Mouse (Mus musculus): ENCODE measurements around the gene Stx2.
"Not testable (repeated sequence)": the region's sequence is repeated elsewhere in the genome, so short reads cannot be mapped to it uniquely, and the experiment has no call there.

The Stx2 gene

DNA sequence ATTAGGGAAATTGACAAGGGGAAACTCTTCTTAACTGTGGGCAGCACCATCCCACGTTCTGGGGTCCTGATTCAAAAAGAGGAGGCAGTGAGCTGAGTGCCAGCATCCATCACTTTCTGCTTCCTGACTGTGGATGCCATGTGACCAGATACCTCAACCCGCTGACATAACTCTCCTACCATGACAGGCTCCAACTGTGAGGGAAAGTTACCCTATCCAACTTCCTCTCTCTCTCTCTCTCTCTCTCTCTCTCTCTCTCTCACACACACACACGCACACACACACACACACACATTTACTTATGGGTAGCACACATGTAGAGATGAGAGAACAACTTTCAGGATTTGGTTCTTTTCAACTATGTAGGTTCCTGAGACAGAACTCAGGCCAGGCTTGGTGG is 1.2 kb upstream of the Stx2 start:
- DNase-seq, result no peak

DNA sequence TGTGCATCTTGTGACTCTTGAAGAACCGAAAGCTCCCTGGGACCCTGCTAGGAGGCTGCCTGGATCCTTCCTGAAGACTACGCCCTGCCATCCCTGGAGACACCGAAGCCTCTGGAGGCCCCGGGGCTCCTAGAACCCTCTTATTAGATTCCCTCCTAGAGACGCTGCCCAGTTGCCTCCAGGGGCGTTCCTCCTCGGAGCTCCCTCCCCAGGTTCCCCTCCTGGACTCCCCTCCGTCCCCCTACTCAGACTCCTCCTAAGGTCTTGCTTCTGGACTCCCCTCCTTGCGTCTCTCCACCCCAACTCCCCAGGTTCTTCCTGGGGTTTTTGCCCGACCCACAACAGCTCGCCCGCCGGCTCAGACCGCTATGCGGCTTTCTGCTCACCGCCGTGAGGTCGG is 366 bp downstream of the Stx2 start:
- DNase-seq, result no peak

DNA sequence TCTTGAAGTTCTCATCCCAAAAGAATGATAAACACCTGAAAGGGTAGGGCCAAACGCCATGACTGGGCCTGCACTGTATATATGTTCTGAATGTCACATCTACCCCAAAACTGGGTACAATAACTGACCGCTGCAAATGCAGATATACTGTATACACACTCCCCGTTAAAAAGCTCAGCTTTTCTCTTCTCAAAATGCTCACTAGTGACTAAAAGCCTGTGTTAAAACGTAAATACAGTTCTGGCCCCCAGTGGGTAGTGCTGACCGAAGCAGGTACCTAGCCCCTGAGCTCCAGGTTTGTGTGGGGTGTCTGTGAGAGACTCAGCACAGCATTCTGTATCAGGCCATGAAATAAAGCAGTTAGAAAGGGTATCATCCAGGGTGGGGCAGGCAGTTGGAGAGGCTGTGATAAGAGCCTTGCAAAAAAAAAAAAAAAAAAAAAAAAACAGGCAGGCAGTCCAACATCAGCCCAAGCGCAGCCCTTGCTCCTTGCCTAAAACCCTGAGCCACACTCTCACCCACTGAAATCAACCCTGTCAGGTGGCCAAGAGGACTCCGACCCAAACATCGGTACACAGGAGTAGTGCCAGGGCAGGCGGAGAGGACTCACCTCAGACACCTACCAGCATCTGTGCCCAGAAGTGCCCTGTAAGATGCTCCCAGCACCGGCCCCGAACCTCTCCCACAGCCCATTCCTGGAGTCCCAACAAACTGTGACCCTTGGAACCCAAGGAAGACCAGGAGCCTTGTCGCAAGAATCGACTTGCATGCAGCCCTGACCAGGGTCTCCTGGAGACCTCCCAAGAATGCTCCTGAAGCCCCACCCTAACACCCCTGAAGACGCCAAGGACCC is 1.0 kb downstream of the Stx2 start:
- DNase-seq, result peak; percentile 53 to 62

DNA sequence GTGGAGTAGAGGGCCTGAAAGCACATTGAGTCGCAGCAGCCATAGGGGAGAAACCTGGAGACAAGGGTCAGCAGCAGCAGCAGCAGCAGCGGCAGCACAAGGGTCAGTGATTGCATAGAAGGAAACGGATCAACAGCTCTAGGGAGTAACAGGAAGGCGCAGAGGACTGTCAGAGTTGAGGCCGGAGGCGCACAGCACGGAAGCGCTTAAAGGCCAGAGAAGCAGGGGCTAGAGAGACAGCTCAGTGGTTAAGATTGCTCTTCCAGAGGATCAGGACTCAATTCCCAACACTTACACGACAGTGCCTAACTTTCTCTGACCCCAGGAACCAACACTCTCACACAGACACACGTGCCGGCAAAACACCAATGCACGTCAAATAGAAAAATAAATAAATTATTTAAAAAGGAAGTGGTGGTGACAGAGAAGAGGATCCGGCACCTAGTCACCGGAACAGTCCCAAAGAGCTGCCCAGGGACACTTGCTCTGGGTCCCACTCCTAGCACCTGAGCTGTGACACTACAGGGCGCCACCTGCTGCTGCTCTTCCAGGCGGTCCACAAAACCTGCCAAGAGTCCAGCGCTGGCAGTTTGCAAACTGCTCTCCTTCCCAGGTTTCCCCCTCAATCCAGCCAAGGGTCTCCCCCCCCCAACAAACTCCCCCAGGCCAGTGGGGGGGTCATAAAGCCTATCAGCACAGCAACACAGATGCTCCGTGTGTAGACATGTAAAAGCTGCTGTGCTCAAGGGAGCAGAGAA is 2.2 kb downstream of the Stx2 start:
- peak; percentile 26 to 30 for DNase-seq

DNA sequence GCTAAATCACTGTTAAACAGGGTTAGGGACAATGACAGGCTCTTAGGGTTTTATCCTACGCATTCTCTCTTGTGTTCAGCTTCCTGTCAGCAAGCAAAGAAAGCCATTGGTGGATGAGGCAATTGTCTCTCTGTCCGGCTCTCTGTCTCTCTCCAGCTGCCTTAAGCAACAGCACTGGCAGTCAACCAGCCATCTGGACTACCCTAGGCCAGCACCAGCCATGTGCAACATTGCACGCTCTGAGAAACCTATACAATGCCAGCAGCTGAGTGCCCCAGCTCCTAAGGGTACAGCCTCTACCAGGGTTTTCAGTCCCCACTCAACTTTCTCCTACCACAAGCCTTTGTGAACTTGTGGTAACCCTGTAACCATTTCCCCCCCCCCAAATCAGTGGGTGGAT is 3.0 kb downstream of the Stx2 start:
- DNase-seq, result no peak

DNA sequence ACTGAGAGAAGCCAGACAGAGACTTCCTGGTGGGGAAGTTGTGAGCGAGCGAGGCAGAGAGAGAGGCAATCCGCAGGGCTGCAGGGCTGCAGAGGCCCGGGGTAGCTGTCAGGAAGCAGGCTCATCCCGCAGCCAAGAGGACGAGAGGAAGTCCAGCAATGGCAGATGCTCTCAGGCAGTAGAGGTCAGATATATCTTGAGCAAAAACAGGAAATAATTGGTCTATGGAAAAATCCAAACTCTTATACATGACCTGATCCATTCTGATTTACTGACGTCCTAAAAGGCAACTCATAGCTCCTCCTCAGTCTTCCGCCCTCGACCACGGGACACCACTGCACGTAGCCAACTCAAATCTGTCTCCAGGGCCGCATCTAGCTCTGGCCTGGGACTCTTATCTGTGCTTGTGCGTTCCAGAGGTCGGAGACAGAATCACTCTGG is 5.8 kb downstream of the Stx2 start:
- DNase-seq, result peak; percentile 26 to 29

DNA sequence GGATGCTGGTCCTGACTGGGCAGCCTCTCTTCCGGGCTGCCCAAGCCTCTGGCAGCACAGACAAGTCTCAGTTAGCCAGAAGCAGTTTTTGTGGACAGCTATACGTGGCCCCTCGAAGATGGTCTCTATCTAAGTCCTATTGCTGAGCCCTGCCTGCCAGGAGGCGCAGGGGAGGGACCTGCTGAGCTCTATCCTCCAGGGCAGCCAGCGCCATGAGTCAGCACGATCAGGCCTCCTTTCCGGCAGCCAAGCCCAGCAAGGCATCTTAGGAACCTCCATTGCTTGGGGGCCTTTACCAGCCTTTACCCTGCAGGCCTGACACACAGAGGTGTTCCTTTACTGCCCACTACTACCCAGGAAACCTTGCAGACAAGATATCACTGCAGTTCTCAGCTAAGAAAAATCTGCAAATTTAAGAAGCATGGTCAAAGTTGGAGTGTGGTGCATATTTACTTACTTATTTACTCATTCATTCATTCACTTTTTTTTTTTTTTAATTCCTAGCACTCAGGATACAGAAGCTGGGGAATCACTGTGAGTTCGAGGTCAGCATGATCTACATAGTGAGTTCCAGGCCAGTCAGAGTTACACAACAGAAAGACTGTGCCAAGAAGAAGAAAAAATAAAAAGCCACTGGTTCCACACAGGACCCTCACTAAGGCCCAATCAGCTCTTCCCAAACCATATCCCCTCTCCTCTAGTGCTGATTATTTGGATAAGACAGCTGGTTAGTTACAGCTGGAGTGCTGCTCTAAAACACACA is 7.5 kb downstream of the Stx2 start:
- DNase-seq, result no peak

DNA sequence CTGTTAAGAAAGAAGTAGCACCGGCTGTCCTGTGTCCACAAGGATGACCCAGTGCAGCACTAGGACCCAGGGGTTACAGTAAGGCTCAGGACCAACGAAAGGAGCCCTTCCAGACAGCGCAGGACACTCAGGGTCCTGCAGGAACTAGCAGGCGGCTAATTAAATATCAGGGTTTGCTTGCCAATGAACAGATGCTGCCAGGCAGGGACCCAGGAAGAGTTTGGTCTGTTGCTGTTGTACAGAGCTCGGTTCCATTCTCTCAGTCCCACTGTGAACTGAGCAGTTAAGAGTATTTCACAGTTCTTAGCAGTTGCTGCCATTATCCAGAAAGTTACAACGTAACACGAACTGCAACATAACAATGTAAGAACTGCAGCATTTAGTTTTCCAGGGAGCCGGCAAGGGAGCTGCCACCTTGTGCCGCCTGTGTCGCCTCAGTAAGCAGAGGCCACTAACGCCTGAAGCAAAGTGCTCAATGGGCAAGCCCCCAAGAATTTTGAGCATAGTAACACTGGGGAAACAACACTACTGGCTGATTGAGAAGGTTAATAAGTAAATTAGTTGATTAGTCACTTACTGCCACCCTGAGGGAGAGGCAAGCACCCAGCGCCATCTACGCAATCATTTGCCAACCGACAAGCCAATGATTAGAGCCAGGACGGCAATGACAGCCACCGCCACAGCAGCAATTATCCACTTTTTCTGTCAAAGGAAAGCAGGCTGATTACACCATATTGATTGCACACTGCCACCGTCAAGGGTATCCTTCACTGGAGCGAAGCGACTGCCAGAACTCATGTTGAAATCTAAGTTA is 21.0 kb downstream of the Stx2 start:
- peak; percentile 71 to 79 for DNase-seq

DNA sequence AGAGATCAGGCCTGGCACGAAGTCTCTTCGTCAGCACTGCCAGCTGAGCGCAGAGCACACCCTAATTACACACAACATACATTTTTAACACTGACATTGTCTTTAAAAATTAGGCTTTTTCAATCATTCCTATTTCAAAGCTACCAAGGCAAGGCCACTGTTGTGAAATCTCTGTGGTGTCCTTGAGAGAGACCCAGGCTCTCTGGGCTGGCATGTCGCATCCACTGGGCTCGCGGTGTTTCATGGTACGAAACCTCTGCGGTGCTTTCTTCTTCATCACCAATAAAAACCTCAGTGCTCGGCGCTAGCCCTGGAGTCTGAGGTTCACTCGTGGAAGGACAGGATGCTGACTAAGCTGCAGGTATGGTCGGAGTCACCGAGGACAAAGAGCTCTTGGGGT is 22.4 kb downstream of the Stx2 start:
- no peak for DNase-seq

DNA sequence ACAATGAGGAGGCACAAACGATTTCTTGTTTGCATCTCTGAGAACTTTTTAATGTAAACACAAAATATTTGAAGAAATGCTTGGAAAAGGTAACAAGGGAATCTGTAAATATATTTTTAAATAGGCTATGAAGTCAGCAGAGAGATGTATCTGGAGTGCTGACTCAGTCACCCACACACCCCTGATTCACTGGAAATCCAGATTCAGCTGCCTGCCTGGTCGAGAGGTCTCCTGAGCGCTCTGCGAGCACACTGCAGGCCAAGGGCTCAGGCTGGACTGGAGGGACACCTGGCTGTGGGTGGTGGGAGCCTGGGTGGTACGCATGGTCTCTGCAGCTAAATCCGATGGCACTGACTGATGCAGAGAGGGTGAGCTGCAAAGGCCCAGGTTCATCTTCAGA is 23.8 kb downstream of the Stx2 start:
- DNase-seq, result no peak

DNA sequence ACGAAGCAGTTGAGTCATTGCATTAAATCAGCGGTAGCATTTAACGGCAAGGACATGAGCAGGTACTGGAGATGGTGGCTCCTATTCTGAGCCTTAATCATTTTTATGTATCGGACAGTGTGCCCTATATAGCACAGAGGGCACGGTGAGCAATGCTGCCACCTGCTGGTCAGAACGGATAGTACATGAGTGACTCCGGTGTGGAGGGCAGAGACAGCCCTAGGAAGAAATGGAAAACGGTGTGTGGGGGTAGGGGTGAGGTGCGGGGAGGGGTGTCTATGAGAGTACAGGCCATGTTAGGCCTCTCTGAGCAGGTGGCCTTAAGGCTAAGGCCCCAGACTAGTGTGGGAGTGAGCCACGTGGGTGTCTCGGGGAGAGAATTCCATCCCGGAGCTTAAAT is 26.8 kb downstream of the Stx2 start:
- peak in 1 of 2 experiments; percentile 71 for DNase-seq

DNA sequence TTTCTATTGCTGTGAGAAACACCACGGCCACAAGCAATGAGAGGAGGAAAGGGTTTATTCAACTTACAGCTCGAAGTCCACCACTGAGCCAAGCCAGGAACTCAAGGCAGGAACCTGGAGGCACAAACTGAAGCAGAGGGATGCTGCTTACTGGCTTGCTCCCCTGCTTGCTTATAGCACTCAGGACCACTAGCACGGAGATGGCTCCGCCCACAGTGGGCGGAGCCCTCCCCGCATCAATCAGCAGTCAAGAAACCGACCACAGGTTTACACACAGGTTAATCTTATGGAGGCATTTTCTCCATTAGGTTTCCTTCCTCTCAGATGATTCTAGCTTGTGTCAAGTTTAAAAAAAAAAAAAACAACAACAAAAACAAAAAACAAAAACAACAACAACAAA is 27.5 kb downstream of the Stx2 start:
- no peak for DNase-seq

DNA sequence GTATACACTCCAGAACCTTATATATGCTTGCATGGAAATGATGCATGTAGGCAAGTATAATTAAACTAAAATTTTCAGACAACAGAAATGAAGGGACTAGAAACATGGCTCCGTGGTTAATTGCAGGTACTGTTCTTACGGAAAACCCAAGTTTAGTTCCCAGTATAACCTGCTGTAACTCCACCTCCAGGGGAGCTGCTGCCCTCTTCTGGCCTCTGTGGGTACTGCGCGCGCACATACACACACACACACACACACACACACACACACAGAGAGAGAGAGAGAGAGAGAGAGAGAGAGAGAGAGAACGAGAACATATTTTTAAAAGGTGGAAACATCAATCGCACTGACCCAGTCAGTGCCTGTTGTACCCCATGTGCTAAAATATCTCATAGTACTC is 29.4 kb downstream of the Stx2 start:
- DNase-seq, result no peak

DNA sequence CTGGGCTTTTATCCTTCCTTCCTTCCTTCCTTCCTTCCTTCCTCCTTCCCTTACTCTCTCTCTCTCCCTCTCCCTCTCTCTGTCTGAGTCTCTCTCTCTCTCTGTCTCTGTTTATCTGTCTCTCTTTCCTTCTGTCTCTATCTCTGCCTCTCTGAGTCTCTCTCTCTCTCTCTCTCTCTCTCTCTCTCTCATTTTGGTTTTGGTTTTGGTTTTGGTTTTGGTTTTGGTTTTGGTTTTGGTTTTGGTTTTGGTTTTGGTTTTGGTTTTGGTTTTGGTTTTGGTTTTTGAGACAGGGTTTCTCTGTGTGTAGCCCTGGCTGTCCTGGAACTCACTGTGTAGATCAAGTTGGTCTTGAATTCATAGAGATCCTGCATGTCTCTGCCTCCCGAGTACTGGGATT is 30.9 kb downstream of the Stx2 start:
- DNase-seq, result not testable (repeated sequence)

DNA sequence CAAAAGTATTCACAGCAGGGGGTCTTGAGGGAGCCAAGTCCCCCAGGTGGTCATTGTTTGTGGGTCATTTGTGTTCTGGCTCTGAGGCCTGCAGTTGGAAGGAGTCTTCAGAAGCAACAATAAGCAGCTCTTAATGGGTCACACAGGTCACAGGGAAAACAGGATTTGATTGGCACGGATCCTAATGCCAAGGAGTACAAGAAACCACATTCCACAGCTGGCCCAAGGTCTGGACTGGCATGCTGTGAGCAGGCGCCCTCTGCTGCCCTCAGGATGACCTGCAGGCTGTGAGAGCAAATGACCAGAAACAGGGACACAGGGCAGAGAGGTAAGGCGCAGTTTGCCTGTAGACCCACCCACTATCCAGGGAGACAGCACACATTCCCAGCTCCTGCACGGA is 32.1 kb downstream of the Stx2 start:
- peak; percentile 58 to 59 for DNase-seq

DNA sequence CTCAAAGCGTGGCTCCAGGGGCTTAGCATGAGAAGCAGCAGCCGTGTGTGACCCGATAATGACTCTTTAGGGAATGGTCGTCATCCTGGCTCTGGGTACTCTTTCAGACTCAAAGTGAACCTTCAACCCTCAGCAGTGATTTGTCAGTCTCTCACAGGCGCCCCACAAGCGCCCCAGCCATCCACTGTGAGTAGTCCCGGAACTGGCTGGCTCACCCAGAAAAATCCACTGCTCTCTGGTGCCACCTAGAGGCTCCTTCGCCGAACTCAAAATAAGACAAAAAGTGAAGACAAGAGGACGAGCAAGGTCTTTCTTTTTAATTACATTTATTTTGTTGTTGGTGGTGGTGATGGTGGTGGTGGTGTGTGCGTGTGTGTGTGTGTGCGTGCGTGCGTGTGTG is 37.1 kb downstream of the Stx2 start:
- peak in 1 of 2 experiments; percentile 68 for DNase-seq

DNA sequence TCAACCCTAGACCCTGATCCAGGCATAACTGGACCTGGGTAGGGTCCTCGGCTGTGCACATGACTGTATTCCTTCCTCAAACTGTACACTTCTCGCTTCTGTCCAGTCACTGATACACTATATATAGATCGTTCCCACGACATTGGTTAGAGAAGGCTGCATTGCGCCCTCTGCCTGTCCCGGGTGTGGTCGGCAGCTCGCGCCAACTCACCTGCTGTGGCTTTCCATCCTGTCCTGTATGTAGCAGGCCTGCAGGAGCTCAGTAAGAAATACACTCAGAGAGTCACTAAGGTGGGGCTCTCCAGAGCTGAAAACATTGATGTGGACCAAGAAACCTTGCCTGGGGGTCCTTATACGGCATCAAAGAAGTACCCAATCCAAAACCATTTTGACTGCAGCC is 37.5 kb downstream of the Stx2 start:
- DNase-seq, result no peak

DNA sequence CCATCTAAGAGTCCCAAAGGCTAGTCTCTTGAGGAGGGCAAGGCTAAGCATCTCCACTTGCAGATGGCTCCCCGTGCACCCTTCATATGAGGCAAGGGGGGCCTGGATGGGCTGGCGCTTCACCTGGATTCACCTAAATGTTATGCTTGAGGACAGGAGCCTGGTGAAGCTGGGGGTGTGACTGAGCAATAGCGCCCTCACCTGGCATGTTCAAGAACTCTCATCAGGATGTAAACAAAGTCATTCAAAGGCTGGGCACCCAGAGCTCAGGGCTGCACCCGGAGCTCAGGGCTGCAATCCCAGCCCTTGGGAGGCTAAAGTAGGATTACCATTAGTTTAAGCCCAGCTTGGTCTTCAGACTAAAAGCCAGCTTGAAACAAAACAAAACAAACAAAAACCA is 44.0 kb downstream of the Stx2 start:
- DNase-seq, result no peak

DNA sequence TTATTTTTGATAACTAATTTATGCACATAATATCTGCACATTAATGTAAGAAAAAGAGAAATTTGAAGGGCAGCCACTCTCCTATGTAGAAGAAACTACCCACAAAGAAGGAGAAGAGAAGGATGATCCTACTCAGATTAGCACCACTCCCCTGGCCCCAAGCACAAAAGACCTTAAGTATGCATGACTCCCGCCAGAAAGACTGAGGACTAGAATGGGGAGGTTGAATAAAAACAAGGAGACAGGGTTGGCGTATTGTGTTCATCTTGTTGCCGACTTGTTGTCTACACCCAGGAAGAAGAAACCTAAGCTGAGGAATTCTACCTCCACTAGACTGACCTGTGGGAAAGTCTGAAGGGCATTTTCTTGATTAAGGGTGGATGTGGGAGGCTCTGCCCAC is 49.5 kb downstream of the Stx2 start:
- DNase-seq, result no peak

DNA sequence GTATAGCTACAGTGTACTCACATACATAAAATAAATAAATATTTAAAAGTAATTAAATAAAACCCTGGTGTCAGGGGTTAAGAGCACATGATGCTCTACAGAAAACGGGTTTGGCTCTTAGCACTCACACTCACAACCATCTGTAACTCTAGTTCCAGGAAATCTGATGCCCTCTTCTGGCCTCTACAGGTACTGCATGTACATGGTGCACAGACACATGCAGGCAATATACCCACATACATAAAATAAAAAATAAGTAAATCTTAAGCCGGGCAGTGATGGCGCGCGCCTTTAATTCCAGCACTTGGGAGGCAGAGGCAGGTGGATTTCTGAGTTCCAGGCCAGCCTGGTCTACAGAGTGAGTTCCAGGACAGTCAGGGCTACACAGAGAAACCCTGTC is 54.0 kb downstream of the Stx2 start:
- DNase-seq, result peak in 1 of 2 experiments; percentile 9

DNA sequence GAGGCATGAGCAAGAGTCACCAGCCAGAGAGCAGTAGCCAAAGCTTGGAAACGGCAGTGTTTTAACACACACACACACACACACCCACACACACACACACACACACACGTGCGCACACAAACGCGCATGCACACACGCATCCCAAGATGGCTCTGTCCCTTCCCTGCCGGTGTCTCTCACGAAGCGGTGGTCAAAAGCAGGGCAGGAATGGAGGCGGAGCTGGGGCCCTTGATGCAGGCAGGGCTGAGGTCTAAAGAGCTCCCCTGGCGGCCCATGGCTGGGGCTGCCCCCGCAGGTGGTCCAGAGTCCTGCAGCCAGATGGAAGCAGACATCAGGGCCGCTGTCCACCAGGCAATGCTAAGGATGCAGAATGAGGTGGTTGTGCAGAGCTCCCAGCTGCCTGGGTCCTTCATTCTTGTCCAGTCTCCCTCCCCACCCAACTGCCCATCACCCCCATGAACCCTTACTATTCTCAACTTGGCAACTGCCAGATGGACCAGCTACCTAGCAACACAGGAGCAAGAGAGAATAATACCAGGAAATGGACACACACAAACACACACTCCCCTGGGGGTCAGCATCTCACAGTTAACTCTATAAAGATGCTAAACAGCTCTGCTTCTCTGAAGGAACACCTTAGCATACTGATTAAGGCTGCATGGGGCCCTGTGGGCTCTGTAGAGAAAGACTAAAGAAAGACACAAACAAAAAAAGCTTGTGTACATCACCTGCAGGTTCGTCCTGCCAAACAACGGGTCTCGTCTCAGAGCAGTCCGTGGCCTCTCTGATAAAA is 54.9 kb downstream of the Stx2 start, which contains the start of gene Rimbp2:
Gene Rimbp2 (minus strand): TSS at position 209 of the 793 bp plus-strand sequence.
- no peak for DNase-seq
